Mouse (Mus musculus) thymus, postnatal 0 days (tissue): Measurements from ENCODE around the gene Trpv2. TPM values are rescaled to one million over a fixed set of nuclear protein-coding genes. Genes with fewer than 3 reads are reported as not detected.

Experiments
- DNase-seq: peaks from one replicate; pipeline ENCODE4 v3.0.0-alpha.2; 2015; ENCODE audit warnings: low spot score
- polyA plus RNA-seq: library from polyadenylated mRNA; unstranded; fragments of >200 nt; fragmentation: Nextera tagmentation; extraction: Ambion mirVana; gene quantifications from 2 replicates; pipeline ENCODE4 v1.2.1, GENCODE M21; 2015

Trpv2 gene
- polyA plus RNA-seq, 1 experiment from 2014 or later, result 51.6 TPM

DNA sequence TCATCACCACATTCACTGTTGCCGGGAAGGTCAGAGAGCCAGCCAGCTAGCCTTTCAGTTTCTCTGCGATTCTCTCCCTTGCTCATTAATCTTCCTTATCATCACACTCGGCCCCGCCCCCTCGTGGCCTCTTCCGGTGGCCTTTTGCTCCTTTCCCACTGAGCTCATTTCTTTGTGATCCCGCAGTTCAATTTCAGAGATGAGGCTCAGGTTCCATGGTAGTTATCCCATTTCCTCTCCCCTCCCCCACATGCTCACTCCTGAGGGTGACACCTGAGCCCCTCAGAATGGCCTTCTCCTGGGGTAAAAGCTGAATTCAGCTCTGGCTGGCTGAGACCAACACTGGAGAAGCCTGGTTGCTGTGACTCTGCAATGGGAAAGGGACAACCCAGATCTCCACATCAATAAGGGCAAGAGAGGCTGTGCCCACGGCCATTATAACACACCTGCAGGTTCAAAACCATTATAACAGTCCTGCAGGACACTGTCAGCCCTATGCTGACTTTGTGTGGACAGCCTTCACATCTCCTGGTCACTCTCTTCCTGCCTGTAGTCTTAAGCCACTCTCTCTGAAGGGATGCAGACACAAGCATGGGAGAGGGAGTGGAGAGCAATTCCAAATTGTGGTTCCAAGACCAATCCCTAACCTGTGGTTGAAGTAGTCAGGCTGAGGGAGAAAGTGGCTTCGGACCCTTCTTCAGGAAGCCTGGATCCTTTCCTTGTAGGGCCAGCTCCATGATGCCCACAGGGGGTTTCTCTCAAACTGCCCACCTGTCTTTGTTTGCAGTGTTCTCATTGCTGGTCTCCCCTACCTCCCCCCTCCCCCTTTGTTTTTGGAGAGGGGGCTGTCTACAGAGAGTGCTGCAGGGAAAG is 55.3 kb downstream of the Trpv2 start:
- peak; percentile 38 for DNase-seq

DNA sequence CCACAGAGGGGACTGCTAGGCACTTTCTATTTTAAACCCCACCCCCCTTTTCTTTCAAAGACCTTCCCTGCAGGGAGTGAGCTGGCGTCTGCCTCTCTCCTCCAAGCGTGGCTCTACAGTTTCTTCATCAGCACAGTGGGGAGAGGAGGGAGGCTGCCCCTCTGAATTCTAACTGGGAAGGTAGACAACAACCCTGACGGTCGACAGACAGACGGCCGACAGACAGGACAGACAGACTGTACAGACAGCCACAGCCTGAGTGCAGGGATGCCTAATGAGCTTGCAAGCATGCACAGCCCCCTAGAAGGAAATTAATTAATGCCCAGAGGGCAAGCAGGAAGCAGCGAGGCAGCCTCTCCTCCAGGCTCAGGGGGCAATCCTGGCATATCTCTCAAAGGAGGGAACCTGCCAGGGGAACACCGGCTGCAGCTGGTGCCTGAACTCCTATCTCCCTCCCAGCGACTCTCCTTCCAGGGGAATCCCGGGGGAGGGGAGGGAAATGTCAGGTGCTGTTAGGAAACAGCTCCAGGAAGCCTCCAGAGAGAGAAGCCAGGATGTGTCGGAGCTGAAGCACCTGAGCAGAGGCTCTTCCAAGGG is 56.0 kb downstream of the Trpv2 start:
- peak; percentile 17 for DNase-seq

GRCm38 (mm10) chr11:62631138-62631537 is 56.9 kb downstream of the Trpv2 start:
- DNase-seq, result no peak

DNA sequence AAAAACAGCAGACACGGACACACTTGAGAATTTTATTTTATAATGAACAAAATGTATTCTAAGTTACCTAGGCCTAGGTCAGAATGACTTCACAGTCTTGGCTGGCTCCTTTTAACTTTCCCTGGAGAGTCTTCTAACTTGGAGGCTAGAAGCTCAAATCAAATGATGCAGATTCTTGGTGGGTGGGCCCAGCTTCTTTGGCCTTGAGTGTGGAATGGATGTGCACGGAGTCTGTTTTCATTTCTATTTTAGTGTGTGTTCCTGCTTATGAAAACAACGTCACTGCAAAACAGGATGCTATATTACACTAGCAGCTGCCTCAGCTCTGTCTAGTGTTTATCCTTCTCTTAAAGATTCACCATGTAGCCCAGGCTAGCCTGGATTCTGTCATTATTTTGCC is 61.1 kb downstream of the Trpv2 start:
- DNase-seq, result no peak

DNA sequence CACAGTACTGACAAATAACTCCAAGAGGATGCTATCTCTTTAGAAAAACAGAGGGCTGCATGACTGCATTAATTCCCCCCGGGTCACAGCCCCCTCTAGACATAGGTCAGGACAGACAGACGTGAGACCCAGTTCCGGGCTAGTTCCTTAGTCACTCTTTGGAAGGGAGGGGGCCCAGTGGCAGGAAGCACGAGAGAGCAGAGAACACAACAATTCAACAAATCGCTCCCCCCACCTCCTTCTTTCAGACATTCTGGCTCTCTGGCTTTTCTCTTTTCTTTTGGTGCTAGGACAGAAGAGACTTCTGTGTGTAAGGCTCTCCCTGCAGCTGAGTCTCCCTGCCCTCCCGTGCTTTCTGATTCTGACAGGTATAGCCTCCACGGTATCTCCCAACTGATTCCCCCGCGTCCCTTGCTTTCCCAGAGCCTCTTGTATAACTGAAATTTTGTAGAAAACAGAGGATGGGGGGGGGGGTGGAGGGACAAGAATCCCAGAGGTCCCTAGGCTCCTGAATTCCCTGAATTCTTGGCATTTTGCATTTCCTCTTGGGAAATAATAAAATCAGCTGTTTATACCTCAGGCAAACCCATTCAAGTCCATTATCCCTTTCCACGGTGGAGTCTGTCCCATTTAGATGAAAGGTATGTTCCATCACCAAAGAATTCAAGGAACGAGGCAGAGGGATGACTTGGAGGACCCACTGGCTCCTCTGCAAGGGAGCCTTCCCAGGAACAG is 62.0 kb downstream of the Trpv2 start:
- DNase-seq, result no peak

DNA sequence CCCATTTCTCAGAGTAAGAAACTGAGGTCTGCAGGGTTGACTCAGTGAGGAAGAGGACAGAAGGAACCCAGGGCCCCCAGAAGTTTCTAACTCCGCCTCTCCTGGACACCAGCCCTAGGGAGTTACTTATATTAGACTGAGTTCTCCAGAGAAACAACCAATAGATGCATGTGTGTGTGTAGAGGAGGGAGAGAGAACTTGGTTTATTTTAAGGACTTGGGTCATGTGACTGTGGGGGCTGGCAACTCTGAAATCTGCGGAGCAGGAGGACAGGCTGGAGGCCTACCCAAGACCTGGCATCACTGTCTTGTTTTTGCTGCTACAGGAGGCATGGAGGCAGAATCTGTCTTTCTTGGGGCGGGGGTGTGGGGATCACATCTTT is 62.5 kb downstream of the Trpv2 start:
- no peak for DNase-seq

- DNase-seq, result no peak
These were observed 63.1 kb downstream of the Trpv2 start for GRCm38 (mm10) chr11:62637401-62637800.

GRCm38 (mm10) chr11:62637806-62638205 is 63.5 kb downstream of the Trpv2 start:
- DNase-seq, result no peak

GRCm38 (mm10) chr11:62638402-62638801 is 64.1 kb downstream of the Trpv2 start:
- no peak for DNase-seq

GRCm38 (mm10) chr11:62640378-62640777 is 66.1 kb downstream of the Trpv2 start:
- no peak for DNase-seq

DNA sequence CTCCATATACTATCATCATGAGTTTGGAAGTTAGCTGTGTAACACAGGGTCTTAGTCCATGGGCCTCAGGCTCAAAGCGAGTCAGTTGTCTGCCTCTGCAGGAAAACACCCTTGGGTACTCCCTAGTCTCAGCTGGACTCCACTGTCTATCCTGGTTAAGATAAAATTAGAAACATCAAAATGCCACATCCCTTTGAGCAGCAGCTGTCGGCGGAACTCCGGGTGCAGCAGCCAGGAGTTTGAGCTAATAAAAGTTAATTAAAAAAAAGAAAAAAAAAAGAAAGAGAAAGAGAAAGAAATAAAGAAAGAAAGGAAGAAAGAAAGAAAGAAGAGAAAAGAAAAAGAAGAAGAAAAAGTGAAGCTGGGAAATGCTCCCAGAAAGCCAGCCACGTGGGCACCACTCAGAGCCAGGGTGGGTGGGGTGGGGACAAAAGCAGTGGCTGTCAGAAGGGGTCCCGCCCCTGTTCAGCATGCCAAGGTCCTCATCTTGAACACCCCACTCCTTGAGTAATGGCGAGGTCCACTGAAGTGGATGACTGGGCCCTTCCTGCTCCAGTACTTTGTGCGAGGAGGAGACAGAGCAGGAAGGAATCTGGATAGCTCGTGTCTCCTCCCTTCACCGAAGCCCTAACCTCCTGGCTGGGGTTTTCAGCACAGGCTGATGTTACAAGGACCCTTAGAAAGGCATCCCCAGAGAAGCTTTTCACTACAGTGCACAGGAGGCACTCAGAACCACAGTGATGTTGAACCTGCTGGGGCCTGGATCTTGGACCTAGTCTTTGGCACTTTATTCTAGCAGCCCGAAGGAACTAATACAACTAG is 67.9 kb downstream of the Trpv2 start:
- no peak for DNase-seq

DNA sequence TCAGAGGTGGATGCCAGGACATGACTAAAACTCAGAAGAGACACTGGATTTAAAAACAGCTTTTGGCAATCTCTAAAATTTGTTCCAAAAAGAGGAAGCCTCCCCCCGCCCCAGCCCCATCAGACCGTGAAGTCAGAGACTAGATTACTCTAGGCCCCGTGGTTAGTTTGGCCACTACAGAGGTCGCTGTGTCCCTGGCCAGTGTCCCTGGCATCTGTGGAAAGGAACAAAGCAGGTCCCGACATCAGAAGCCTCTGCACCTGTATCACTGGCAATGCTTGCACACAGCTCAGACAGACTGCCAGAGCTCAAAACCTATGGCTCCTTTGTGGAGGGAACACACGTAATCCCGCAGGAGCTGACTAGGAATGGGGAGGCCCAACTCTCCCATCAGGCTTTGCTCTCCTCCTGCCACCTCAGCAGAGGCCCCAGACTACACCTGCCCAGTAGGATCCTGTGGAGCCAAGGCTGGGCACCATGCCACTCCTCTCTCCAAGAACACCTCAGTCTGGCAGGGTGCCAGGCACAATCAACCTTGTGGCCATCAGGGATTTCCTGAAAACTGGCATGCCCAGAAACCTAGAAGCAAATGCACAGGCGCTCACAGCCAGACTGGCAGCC is 68.8 kb downstream of the Trpv2 start:
- no peak for DNase-seq

- DNase-seq, result no peak
These were observed 69.5 kb downstream of the Trpv2 start for GRCm38 (mm10) chr11:62643681-62644363.

DNA sequence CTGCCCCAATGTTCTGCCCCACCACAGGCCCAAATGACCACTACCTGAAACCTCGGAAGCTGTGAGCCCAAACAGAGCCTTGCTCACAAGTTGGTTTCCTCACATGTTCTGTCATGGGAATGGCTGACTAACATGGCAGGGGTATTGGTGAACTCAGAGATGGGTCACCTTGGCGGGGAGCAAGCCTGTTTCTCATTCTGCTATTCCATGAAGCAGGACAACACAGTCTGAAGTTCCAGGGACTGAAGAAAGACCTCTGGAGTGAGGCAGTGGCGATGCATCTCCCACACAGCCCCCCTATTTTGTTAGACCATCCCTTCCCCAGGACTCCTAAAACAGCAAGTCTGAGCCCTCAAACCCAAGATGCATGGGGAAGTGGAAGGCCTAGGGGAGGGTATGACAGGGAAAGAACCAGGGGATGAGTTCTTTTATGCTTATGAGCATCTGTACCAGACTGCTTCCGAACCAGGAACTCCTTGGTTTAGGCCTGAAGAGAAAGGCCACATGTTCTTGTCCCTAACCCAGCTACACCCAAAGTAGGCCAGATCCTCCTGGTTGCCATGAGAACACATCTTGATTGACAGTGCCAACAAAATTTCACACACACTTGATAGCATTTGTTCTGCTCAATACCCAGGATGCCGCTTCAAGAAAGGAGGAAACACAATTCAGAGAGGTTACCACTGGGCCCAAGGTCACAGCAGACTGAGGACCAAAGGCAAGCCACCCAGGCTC is 70.5 kb downstream of the Trpv2 start:
- DNase-seq, result no peak

DNA sequence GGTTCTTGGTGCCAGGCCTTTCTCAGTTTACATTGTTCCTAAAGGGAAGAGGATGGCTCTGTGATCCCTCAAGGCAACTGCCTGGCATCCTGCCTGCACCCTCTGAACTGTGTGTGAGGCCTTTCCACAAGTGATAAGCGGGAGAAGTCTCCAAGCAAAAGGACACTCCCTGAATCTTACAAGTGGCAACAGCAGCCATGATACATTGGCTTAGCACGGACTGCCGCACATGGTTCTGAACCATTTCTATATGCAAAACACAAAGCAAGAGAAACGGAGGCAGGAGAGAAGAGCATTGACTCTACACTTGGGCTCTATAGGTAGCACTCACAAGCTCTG is 71.0 kb downstream of the Trpv2 start:
- DNase-seq, result no peak

DNA sequence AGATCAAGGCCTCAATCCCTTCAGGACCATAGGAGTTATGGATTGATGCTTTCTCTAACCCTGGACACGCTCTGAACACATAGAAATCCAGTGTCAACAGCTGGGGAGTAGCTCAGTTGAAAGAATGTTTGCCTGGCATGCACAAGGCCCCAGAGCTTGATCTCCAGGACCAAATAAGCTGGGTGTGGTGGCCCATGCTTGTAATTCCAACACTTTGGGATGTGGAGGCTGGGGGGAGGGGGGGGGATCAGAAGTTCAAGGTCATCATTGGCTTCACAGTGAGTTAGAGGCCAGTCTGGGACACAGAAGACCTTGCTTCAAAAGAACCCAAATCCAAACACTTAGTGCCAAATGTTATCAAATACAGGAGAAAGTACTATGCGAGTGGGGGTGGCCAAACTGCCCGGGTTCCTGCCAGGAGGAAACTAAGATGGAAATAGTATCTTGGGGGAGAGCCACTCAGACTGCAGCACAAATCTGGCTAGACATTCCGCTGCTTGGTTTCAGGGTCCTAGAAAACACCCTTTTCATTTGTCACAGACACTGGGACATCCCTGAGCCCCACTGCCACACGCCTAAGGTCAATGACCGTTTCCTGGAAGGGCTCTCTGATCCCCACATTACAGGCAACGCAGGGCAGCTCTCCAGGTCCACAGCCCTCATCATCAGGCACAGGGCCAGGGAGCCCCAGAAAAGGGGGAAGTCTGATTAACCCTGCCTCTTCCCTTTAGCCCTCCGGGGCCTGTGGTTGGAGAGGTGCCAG is 71.6 kb downstream of the Trpv2 start:
- DNase-seq, result no peak

DNA sequence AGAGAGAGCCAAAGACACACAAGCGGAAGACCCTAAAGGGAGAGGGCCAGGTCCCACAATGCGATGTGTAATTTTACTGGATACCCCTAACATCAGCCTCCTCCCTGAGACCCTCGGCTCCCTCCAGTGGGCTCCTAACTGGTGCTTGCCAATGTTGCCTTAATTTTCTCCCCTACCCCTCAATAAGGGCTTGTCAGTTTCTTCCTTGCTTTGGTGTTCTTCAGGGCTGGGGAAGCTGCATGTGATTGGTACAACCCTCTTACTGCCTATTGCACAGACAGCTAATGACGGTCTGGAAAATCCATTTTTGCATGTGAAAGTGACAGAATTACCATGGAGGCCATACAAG is 72.2 kb downstream of the Trpv2 start:
- DNase-seq, result no peak

DNA sequence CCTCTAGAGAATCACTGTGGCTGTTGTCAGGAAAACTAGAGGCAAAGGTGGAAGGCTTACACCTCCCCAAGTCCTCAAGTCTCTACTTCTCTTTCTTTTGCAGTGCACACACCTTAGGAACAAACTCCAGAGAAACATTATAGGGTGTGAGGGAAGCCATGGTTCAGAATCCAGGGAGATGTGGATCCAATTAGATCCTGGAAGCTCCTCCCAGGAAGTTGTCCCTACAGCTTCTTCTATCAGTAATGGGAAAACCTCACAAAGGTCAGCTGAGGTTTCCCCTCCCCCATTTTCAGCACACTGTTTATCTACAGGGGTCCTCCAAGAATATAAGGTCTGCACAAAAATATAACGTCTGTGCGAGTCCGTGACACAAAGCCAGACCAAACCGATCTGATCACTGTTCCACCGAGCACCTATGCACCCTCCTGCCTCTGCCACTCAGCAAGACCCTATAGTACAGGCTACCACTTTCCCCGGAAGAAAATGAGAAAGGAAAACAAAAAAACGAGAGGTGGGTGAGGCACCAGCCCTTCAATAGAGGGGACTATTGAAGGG is 72.8 kb downstream of the Trpv2 start:
- DNase-seq, result no peak
